Mouse (Mus musculus) ES-E14 (cell line): ENCODE data around the gene Dusp1.

Experiments used
- MAFK ChIP-seq: IDR thresholded peaks from 2 replicates; pipeline ENCODE4 v1.6.1; 2014; ENCODE audit warnings: mild to moderate bottlenecking, low read depth, low read length, inconsistent platforms; ENCODE audit not compliant: insufficient read depth
- ZC3H11A ChIP-seq: IDR thresholded peaks from 2 replicates; pipeline ENCODE4 v1.6.1; 2012; ENCODE audit warnings: low read depth, mild to moderate bottlenecking, inconsistent platforms, low read length, borderline replicate concordance

GRCm38 (mm10) chr17:26577309-26577708, 15.4 kb upstream of the Dusp1 start:
- TF ChIP-seq MAFK (no peak), ZC3H11A (no peak)
